Mouse (Mus musculus) yolk sac, embryonic 10.5 days (tissue): ENCODE measurements around the gene Proca1.

Source experiments
- DNase-seq: peaks from one replicate; pipeline ENCODE4 v3.0.0-alpha.2; 2017; ENCODE audit warnings: low spot score

Proca1 gene

DNA sequence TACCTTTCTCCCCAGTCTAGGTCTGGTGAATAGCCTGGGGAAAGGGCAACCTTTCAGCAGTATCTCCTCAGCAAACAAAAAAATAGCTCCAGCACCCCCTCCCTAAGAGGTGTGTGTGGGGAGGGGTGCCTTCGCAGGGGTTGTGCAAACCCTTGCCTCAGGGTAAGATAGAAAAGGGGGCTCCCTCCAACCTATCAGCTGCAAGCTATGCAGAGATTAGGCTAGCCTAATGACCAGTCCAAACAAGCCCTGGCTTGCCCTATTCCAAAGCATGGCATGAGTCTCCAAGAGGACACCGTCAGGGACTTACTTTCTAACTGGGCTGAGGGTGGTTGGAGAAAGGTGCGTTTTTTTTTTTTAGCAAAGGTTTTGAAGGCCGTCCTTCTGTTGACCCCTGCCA lies 27.0 kb upstream of the Proca1 start:
- DNase-seq: no peak

DNA sequence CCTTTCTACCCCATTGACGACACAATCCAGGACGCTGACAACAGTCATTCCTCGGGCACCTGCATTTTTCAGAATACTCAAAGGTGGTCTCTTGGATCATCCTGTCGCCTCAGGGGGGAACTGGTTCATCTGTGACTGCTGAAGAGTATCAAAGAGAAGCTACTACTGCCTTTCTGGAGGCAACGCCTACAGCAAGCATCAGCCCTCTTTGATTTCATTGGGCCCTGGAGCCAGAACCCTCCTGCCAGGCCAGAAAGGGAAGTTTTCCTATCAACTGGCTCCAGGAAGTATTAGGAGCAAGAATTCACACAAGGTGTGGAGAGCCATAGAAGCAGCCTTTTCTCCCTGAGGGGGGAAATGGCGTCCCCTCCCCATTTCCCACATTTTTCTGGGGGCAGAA lies 26.6 kb upstream of the Proca1 start:
- no peak for DNase-seq

DNA sequence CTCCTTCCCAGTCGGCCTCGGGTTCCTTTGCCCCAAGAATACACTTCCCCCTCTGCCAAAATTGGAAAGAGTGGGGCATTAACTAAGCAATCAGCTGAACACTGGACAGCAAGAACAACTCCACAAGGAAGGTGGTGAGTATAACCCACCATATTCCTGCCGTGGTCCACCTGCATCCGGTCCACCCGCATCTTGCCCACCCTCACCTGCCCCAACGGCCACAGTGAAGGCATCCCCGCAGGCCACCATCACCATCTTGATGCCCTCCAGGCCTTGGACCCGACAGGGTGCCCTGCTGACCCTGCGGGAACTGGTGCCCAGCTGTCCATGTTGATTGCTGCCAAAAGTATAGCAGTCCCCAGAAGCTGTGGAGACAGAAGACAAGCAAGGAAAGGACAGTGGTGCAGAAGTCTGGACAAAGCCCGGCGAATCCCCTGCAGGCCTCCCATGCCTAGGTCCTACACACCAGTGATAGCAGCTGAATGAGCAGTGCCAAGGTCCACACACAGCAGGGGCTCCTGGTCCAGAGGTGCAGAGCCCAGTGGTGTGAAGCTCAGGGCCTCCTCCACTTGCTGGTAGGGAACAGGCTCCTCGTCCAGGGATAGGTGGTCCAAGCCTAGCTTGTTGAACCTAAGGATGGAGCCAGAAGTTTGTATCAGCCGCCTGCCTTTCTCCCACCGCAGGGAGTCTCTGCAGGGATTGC lies 25.8 kb upstream of the Proca1 start:
- DNase-seq: no peak

DNA sequence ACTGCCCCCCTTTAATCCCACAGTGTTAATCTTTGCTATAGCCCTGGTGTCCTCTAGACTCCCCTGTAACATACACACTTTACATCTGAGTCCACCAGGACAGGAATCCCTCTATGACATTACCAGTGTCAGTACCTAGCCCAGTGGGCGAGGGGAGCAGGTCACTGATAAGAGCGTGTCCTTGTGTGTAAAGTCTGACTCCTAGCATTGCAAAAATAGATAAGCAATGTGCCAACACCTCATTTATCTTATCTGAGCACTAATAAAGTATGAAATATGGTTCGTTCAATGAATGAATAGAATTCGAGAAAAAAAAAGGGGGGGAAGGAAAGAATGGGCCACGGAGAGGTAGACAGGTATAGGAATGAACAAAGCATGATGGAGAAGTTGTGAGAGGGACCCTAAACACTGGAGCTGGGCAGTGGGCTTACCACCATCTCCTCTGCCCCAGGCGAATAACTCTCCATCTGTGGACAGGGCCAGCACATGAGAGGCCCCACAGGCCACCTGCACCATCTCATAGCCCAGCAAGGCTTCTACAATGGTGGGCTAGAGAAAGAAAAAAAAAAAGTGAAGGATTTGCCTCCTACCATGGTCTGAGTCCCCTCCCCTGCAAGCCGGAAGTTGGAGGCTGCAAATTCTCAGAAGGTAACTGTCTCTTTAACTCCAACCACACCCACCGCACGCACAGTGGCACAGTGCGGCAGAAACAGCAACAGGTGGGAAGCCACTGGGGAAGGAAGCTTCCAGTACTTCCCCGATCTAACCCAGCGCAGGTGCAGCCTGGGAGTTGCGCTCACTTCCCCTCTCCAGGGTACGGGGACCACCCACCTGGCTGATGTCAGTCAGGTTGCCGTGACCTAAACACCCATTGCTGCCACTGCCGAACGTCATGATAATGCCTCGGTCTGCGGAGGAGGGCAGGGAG lies 24.4 kb upstream of the Proca1 start:
- DNase-seq: no peak

DNA sequence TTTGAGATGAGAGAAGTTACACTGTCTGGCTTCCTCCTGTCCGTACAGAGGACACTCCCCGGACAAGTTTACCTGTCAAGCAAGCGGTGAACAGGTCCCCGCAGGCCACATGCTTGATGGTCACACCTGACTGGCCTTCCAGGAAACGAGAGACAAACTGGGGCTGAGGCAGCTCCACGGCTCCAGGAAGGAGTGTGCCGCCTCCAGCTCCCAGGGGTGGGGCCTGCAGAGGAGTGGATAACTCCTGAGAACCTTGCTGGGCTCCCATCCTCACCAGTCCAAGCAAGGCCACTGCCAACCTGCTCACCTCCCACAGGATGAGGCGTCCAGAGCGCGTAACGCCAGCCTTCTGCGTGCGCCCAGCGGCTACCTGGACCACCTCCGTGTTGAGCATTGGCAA lies 22.9 kb upstream of the Proca1 start:
- no peak for DNase-seq

DNA sequence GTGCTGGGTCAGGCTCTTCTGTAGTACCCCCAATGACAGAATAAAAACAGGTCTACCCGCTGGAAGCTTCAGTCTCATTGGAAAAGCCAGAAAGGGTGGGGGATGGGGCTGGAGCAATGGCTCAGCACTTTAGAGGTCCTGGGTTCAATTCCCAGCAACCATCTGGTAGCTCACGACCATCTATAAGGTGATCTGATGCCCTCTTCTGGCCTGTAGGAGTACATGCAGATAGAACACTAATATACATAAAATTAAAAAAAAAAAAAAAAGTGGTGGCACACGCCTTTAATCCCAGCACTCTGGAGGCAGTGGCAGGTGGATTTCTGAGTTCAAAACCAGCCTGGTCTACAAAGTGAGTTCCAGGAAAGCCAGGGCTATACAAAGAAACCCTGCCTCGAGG lies 21.9 kb upstream of the Proca1 start:
- no peak for DNase-seq

DNA sequence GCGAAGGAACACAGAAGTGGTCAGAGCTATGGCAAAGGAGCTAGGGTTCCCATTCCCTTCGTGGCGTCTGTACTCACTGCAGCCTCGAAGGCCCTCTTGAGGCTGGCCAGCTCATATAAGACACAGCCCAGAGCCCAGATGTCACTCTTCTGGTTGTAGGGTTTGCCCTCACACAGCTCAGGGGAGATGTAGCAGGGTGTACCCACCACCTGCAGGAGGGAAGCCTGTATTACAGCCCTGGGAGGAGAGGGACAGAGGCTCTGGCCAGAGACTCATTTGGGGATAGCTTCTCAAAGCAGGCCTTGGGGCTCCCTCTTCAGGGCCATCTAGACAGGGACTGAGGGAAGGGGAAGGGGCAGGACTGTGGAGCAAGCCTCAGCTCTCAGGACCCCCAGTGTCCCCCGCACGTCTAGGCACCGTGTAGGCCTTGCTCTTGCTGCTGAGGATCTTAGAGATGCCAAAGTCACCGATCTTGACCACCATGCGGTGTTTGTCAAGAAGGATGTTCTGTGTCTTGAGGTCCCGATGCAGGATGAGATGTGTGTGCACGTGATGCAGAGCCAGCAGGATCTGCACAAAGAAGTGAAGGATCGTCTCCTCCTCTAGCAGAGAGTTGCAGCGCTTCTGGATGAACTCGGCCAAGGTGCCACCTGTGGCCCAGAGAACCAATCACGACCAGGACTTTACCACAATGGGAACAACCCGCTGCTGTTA lies 21.0 kb upstream of the Proca1 start:
- no peak for DNase-seq

DNA sequence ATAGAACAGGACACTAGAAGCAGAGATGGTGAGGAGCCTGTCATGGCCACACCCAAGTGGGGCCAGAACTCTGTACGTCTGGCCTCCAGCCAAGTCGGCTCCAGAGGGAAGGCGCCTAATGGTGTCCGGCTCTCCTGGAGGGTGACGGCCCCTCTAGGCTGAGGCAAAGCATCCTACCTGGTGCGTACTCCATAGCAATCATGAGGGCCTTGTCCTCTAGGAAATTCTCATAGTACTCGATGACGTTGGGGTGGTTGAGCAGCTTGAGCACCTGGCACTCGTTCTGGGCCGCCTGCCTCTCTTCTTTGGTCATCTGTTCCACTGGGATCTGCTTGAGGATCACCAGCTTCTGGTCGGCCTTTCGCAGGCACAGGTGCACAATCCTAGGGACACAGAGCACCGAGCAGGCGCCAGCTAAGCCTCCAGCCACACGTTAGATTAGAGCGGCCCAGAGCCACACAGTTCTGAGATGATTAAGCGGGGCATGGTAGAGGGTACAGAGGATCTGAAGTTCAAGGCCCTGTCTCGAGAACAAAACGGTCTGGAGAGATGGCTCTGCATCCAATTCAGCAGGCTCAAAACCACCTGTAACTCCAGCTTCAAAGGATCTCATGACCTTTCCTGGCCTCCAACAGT lies 20.3 kb upstream of the Proca1 start:
- no peak for DNase-seq

DNA sequence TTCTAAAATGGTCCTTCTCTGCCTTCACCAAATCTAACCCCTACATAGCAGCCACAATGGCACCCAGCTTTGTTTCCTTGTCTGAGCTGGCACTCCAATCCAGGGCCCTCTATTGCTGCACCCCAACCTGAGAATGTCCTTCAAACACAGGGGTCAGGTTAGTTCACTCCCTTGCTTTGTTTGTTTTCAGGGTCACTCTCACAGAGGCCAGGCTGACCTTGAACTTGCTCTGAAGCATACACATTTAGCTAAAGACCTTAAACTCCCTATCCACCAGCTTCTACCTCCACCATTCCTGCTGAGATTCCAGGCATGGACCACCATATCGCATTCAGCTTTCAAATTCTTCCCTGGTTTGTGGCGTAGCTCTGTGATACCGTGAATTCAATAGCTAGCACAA lies 18.7 kb upstream of the Proca1 start:
- DNase-seq: no peak

DNA sequence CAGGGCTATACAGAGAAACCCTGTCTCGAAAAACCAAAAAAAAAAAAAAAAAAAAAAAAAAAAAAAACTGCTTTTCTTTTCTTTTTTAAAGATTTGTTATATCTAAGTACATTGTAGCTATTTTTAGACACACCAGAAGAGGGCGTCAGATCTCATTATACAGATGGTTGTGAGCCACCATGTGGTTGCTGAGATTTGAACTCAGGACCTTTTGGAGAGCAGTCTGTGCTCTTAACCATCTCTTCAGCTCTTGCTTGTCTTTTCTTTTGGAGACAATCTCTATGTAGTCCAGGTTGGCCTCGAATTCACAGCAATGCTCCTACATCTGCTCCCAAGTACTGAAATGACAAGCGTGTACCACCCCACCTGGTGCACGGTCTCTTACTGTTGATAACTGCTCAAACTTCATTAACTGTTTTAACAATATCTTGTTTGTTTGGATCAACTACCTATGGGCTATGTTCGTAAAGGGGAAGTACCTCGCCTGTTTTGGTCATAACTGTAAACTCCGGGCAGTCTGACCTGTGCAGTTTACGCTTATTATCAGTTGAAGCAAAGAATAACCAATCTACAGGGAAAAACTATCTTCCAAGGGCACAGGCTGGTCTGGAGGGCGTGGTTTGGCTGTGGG lies 17.3 kb upstream of the Proca1 start:
- DNase-seq: no peak

DNA sequence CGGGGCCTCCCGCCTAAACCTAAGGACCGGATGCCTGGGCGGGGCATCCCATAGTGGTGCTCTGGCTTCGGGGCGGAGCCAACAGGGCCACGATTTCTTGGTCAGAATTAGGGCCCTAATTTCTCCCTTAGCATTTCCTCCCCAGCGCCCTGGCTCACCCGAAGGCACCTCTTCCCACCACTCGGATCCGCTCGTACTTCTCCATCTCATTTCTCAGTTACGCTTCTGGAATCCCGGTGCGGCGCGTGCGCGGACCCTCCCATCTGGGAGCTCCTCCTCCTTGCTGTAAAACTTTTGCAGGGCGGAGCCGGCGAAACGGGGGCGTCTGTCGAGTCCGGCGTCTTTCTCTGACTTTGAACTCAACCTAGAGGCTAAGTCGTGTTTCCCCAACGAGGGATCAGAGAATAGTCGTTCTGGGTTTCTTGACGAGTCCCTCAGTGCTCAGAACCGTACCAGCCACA lies 16.8 kb upstream of the Proca1 start, which contains the start of the genes Nek8 and Tlcd1:
TSS of gene Nek8 (minus strand) at position 274 of the 461 bp plus-strand sequence.
TSS of gene Tlcd1 (plus strand) at position 310 of the 461 bp plus-strand sequence.
- DNase-seq: peak; percentile 95

DNA sequence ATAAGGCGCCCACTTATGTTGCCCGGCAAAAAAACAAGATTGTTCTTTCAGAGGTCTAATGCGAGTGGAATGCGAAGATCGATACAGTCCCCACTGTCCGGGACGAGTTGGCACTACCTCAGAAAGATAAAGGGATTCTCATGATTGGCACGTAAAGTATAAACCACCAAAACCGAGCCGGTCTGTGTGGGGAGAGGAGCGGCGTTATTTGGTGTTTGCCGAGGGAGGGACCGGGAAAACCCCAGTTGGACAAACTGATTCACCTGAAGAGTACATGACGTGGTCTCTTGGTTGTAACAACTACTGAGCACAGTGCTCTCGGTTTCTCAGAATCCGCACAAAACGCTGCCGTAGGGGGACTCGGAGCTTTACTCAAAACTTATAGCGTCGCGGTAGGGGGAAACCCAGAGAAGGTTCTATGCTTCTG lies 16.3 kb upstream of the Proca1 start:
- DNase-seq: peak; percentile 41

DNA sequence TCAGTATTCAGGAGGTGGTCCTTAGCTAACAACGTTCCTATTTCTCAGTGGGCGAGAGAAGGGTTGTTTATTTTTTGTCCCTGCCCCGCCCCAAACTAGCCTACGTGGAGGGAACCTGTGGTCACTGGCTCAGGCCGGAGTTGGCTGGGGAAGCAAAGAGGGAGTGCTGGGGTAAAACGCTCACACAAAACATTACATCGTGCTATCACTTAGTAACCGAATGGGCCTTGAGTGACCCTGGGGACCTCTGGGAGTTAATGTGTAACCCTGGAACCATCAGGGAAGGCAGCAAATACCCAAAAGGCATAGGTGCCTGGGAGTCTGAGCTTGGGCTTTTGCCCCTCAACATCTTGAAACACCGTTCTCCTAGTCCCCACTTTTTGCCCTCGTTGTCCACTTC lies 15.8 kb upstream of the Proca1 start:
- DNase-seq: peak; percentile 91

DNA sequence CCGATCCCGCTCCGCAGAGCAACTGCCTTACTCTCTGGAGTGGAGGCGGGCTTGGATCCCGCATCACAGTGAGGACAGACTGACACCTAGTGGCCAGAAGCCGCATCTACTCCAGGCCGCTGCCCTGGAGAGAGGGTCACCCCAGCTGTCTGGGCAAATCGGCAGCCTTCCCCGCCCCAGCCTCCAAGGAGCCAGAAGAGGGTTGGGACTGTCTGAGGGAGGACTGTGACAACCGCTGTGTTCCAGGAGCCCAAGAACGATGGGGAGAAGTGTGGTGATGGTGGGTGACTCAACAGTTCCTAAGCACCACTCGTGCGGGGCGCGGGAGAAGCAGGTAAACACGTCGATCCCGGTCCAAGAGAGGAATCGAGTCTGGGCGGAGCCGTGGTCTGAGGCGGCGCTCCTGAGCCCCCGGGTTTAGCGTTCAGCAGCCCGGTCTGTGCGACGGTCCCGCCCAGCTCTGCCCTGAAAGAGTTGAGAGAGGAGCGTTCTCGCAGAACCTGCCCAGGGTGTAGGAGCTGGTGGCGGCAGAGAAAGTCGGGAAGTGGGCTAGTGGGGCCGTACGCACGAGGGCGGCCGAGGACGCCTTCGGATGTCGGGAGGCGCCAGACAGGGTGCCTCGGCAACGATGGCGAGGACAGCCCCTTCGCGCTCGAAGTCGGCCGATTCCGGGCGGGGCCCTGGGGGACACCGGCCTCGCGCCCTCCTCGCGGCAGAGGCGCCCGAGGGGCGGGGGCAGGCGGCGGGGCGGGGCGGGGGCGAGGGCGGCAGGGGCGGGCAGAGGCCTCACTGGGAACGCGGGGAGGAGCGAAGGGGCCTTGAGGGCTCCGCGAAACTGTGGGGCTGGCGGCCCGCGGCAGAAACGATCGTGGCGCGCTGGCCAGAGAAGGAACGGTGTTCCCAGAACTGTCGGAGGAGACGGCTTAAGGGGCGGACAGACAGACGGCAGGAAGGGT lies 15.0 kb upstream of the Proca1 start:
- peak; percentile 97 for DNase-seq

DNA sequence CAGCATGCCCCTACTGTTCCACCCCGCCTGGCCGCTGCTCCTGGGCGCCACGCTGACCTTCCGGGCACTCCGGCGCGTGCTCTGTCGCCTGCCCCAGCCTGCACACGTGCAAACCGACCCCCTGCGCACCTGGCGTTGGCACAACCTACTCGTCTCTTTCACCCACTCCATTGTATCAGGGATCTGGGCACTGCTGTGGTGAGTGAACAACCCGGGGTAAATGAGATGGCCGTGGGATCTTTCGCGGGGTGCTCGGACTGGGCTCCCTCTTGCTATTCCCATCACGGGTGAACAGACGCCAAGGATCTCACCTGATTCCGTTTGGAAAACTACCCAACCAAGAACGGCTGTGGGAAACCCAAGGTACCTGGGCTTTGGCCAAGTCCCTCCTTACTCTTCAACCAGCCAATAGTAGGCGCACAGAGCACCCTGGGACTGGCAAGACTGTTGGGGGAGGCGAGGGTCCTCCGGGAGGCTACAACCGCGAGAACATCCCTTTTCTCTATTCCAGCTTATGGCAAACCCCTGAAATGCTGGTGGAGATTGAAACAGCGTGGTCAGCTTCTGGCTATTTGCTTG lies 14.2 kb upstream of the Proca1 start:
- peak; percentile 82 for DNase-seq

DNA sequence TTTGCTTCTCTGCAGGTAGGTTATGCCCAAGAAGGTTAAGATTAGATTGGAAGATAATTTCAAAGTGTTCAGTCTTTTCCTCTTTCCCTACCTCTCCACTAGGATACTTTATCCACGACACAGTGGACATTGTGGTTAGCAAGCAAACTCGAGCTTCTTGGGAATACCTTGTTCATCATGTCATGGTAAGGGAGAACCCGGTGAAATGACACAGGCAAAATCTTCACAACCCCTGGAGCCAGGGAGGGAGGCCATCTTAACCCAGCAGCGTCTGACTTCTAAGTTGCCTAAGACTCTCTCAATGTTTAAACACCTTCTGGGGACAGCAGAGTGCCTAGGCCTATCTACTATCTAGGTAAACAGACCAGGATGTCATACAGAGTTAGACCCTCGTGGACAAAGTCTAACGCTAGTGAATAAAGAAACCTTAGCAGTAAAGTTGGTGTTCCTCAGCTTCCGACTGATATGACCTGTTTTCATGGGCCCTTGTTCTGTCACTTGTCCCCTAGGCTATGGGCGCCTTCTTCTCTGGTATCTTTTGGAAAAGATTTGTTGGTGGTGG lies 13.7 kb upstream of the Proca1 start:
- peak; percentile 78 for DNase-seq

DNA sequence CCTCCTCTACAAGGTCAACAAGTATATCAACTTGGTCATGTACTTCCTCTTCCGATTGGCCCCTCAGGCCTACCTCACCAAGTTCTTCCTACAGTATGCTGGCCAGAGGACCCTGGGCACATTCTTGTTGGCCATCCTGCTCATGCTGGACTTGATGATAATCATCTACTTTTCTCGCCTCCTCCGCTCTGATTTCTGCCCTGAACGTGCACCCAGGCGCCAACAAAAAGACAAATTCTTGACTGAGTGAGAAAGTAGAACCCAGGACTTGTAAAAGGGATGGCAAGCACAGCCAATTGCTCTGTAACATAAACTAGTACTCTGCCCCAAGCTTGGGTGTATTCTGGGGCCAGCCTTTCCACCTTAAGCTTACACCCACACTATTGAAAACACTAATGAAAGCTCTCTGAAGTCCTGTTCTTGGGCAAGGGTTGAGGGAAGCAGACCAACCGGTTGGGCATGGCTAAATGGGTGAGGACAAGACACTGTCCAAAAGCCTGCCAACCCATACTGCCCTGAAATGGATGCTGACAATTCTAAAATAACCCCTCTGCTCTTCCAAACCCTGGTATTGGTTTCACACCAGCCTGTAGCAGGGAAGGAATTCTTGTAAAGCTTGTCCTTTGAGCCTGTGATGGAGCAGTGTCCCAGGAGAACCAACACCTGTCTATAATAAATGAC lies 13.0 kb upstream of the Proca1 start:
- DNase-seq: no peak

DNA sequence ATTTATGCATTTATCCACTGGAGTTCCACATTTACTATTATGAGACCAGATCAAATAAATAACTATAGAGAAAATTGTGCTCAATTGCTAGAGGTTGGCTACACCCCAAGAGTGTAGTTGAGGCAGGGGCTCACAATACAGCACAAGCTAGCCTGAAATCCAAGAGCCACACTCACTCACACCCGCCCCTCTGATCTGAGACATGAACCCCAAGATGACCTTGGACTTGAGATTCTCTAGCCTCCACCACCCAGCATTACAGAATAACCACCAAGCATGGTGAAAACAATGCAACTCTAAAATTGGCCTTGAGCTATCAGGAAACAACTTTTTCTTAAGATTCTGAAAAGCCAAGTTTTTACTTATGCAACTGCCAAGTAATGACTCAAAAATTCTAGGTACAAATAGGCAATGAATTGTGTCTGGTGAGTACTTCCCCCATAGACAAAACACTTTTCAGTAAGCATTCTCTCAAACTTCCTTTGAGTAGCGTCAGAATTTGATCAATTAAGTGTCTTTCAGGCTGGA lies 11.3 kb upstream of the Proca1 start:
- DNase-seq: no peak

DNA sequence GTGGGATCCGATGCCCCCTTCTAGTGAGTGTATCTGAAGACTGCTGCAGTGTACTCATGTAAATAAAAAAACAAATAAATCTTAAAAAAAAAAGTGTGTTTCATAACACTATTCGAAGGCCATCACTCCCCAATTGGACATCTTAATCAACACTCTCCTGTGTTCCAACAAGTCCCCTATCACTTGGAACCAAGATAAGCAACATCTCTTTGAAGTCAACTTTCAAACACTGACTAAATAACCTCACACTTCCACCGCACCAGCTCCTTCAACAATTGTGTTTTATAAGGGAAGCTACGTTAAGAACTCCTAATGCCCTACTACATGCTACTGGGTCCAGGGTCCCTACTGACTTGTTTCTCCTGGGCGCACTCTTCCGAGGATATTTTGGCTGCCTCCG lies 10.7 kb upstream of the Proca1 start:
- no peak for DNase-seq
